Mouse (Mus musculus): Measurements from ENCODE around the gene Gm17455.

DNA sequence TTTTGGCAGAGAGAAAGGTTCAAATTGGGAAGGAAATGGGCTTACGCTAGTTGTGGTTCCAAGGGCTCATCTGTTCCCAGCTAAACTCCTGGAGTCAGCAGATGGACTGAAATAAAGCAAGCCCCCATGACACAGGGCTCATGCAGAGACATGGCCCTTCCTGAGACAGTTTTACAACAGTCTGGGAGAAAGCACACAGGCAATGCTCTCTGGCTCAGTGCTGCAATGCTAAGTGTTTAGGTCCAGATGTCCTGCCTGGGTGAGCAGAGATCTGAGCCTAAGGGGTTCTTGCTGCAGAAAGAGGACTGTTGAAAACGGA is 37.3 kb upstream of the Gm17455 start:
- TF ChIP-seq POLR2A (IDR thresholded peaks at IDR 0.05; ENCODE audit: low read depth, low read length), result no peak
- no peak for TF ChIP-seq CTCF (IDR thresholded peaks at IDR 0.05; ENCODE audit: borderline replicate concordance, insufficient read depth, low read length)
